Mouse (Mus musculus): ENCODE measurements at regions not wholly inside any gene's neighbourhood (a gene's known extent, or its start where the extent isn't known, plus 50 kb on each side); places are given as distances from the start of the nearest gene placed in this dataset.

GRCm38 (mm10) chr3:117050909-117051308, 82.1 kb upstream of the Palmd start:
- intact Hi-C loops (cut with DNase I; ENCODE audit: low total_unique reads): no loop called here
- no peak for DNase-seq

DNA sequence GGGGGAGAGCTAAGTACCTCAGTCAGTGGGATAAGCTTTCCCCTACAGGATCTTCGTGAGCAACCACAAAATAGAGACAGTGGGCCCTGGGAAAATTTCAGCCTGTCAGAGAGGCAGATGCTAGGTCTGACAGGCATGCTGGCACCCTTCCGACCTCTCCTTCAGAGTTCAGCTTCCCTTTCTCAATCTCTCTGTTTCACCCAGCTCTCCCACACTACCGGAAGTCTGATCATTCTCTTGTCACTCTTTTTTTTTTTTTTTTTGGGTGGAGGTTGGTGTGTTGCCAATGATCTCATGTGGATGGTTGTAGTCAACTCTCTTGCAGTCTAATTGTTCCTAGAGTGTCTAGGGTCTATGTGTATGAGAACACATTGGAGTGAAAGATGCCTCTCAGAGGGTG, 80.6 kb upstream of the Palmd start:
- DNase-seq: no peak
- intact Hi-C loops (cut with DNase I; ENCODE audit: low total_unique reads): no loop called here

GRCm38 (mm10) chr3:117044809-117045208, 76.0 kb upstream of the Palmd start:
- no peak for DNase-seq
- intact Hi-C loops (cut with DNase I; ENCODE audit: low total_unique reads): no loop called here

GRCm38 (mm10) chr3:117044304-117044703, 75.5 kb upstream of the Palmd start:
- intact Hi-C loops (cut with DNase I; ENCODE audit: low total_unique reads): no loop called here
- DNase-seq: no peak

DNA sequence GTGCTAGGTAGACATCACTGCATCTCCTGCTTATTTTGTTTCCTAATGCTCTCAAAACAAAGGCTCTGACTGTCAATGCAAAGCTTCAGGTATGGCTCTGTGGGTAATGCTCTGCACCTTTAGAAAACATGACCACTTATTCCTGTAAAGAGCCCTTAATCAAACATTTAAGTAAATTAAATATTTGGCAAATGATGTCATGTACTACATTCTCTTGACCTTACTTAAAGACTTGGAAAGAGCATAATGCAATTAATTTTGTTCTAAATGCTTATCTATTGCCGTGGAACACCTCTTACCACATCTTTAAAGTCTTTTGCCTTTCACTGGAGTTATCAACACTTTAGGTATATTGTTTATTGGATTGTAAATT, 70.1 kb upstream of the Palmd start:
- intact Hi-C loops (cut with DNase I; ENCODE audit: low total_unique reads): no loop called here
- DNase-seq: no peak

GRCm38 (mm10) chr3:117038280-117038927, 69.6 kb upstream of the Palmd start:
- intact Hi-C loops (cut with DNase I; ENCODE audit: low total_unique reads): no loop called here
- no peak for DNase-seq
